Mouse (Mus musculus) brain, embryonic 14.5 days (tissue): ENCODE data around the gene Ppfibp1.

Source experiments
- CTCF ChIP-seq: fragments of 200-500 bp; IDR thresholded peaks from 2 replicates; pipeline ENCODE4 v1.5.1; 2012; ENCODE audit warnings: inconsistent platforms, mild to moderate bottlenecking, moderate library complexity, borderline replicate concordance; ENCODE audit not compliant: insufficient read depth, insufficient read length; ENCODE audit errors: extremely low read depth
- POLR2A ChIP-seq: fragments of 200-500 bp; IDR thresholded peaks from 2 replicates; pipeline ENCODE4 v1.6.1; 2012; ENCODE audit warnings: mild to moderate bottlenecking, inconsistent platforms, borderline replicate concordance; ENCODE audit not compliant: poor library complexity, insufficient read depth, insufficient read length, severe bottlenecking; ENCODE audit errors: extremely low read depth

DNA sequence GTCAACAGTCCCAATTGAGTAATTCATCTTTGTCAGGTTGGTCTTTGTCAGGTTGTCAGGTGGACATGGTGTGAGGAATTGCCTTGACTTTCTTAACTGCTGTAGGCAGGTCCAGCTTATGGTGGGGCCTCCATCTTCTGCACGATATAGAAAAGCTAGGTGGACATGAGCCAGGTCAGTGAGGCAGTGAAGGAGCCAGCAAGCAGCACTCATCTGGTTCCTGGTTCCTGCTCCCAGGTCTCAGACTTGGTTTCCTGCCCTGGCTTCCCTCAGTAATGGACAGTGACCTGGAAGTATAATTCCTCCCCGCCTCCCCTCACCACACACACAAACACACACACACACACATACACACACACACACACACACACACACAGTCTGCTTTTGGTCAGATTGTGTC, 107.1 kb downstream of the Ppfibp1 start:
- TF ChIP-seq POLR2A = no peak
- TF ChIP-seq CTCF = no peak
